Mouse (Mus musculus) ovary, postnatal 14 days (tissue): ENCODE data around the gene Olfr1303.

ENCODE experiments used
- DNase-seq: peaks from one replicate; pipeline ENCODE4 v3.0.0; 2022; ENCODE audit warnings: low spot score

The Olfr1303 gene

DNA sequence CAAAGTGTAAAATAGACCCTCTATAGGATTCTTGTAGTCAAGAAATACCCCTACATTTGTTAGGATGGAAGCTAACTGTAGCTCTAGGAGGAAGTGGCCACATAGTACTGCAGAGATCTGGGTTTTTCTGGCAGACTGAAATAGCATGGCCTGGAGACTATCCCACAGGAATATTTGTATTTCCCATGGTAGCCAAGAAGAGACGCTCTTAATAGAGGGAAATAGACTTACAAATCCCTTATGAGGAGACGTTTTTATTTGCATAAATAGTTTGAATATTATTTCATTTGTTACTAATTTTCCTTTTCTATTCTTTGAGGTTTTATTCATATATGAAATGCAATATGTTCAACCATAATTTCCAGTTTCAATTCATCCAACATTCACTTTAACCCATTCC is at the start of gene Olfr1303:
Gene Olfr1303 (minus strand): TSS at position 101 of the 400 bp plus-strand sequence.
- DNase-seq = no peak

DNA sequence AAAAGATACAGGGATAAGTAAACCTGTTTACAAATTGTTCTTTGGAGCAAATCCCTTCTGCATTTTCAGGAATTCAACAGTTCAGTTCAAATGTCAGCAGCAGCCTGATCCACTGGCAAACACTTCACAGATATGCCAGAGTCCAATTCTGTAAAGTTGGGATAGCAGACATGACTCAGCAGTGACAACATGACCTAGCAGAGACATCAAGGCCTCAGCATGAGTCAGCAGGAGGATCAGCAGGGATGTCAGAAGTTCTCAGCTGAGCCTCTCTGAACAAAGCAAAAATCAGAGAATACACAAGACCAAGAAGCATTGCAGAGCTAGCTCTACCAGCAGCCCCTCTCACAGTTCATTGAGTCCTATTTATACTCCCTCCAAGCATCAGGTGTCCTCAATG is 7.2 kb downstream of the Olfr1303 start:
- no peak for DNase-seq

DNA sequence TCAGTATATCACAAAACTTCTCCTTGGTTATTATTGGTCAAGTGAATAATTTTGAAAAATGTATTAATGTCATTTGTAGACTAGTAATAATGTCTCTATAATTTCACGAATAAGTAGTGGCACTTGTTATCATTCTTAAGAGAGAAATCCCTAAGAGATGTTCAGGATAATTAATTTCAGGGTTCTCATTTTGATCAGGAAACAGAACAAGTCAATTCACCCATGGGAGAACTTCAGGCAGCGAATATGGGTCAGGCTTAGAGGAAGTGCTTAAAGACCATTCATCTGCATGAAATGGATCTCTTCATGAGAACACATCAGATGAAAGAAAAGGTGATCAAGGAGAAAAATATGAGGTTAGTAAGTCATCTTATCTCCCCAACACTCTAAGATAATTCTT is 43.0 kb downstream of the Olfr1303 start, which contains the start of gene Olfr1302:
Gene Olfr1302 (plus strand): TSS at position 301 of the 400 bp plus-strand sequence.
- no peak for DNase-seq
